Mouse (Mus musculus) stomach, postnatal 0 days (tissue): ENCODE results near the gene Calcoco1. TPM values are rescaled to one million over a fixed set of nuclear protein-coding genes. Genes with fewer than 3 reads are reported as not detected.

Source experiments
- ATAC-seq: fragments of 200-750 bp; cut with Nextera tagmentation; 2 replicates; pipeline ENCODE4 v1.8.0; 2017; ENCODE audit not compliant: low FRiP score, low TSS enrichment
- DNase-seq: peaks from one replicate; pipeline ENCODE4 v3.0.0-alpha.2; 2016; ENCODE audit warnings: low spot score
- H3K27ac ChIP-seq: fragments of 300-500 bp; sonication (generic); replicated peaks from 2 replicates; pipeline ENCODE4 v1.5.1; 2014; ENCODE audit warnings: mild to moderate bottlenecking, control low read depth
- H3K27me3 ChIP-seq: fragments of 300-500 bp; sonication (generic); 2 replicates; pipeline ENCODE4 v1.6.1; 2014; ENCODE audit warnings: low read length; ENCODE audit not compliant: control insufficient read depth, insufficient read depth
- H3K36me3 ChIP-seq: fragments of 300-500 bp; sonication (generic); 2 replicates; pipeline ENCODE4 v1.6.1; 2014; ENCODE audit warnings: low read length, mixed read lengths; ENCODE audit not compliant: control insufficient read depth, insufficient read depth
- H3K4me1 ChIP-seq: fragments of 300-500 bp; sonication (generic); replicated peaks from 2 replicates; pipeline ENCODE4 v1.6.1; 2014; ENCODE audit warnings: antibody characterized with exemption; ENCODE audit not compliant: control insufficient read depth, insufficient read depth
- H3K4me2 ChIP-seq: fragments of 300-500 bp; sonication (generic); replicated peaks from 2 replicates; pipeline ENCODE4 v1.6.1; 2014; ENCODE audit warnings: low read depth, mild to moderate bottlenecking, control low read depth, moderate library complexity
- H3K4me3 ChIP-seq: fragments of 300-500 bp; sonication (generic); 2 replicates; pipeline ENCODE4 v1.5.1; 2014; ENCODE audit warnings: low read depth, low read length, control low read depth
- H3K9ac ChIP-seq: fragments of 300-500 bp; sonication (generic); 2 replicates; pipeline ENCODE4 v1.6.1; 2014; ENCODE audit warnings: mild to moderate bottlenecking, low read length, control low read depth, mixed read lengths
- H3K9me3 ChIP-seq: fragments of 300-500 bp; sonication (generic); 2 replicates; pipeline ENCODE4 v1.6.1; 2016; ENCODE audit warnings: low read length; ENCODE audit not compliant: control insufficient read depth
- CTCF ChIP-seq: IDR thresholded peaks from 2 replicates; pipeline ENCODE4 v1.5.1; 2016; ENCODE audit warnings: antibody characterized with exemption, low read depth, mild to moderate bottlenecking, moderate library complexity
- EP300 ChIP-seq: optimal IDR thresholded peaks from 2 replicates; pipeline ENCODE3; 2016; ENCODE audit warnings: antibody characterized with exemption
- WGBS: fragments of 180-500 bp; shearing (Covaris S2); extraction: QIAGEN DNeasy Blood & Tissue Kit; methylation state at CpG from one replicate; pipeline ENCODE4 v1.1.7; 2014; 5-methylcytosine and 5-hydroxymethylcytosine counted together
- polyA plus RNA-seq: library from polyadenylated mRNA; unstranded; fragments of >200 nt; fragmentation: Nextera tagmentation; extraction: Ambion mirVana; gene quantifications from 2 replicates; pipeline ENCODE4 v1.2.1, GENCODE M21; 2015

Calcoco1 gene
- polyA plus RNA-seq, 1 experiment from 2014 or later: 25.5 TPM

DNA sequence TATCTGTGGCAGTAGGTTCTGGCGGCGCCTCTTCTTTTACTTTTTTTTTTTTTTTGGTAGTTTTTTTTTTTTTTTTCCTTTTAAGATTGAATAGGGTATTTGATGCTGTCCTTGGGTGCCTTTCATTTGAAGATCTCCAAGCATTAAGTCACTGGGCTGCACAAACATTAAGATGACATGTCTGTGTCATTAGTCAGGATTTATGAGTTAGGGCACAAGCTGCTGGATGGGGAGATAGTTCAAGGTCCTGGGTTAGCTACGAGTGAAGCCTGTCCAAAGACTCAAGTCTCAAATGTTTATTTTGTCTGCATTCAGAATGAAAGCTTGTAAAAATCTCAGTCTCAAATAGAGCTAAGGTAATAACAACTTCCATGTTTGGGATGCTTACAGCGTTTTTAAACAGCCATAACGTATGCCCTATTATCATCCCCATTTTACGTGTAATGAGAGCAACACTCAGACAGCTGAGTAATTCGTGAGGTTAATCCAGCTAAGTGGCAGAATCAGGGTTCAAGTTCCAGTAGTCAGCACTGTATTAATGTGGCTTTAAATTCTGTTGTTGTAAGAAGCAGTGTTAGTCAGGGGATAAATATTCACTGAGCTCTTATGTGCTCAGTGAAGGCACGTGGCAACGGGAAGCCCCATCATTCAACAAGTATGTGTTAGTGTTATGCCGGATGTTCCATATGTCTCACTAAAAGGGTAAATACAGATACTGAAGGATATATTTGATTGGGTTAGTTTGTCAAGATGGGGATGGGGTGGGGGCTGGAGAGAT is 1.6 kb upstream of the Calcoco1 start:
- no peak for ATAC-seq
- WGBS: 57% methylated on average over 10 of the region's 10 CpGs

DNA sequence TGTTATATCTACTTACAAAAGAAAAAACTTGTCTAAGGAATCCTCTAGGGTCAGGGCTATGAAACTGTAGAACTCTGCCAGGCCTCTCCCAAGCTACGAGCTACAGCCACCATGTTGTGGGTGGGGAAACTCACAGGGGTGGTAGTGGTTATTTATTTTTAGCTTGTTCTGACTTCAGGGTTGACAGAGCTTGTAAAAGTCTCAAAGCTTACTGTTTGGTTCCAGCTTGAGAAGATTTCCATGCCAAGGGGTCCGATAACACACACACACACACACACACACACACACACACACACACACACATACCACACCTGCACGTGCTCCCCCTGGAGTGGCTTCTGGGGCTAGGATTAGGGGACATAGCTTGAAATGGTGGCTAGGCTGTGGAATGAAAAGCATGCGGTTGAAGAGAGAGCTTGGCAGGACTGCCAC is 538 bp upstream of the Calcoco1 start:
- 37% methylated on average over 4 of the region's 4 CpGs for WGBS
- Histone ChIP-seq H3K27ac (no peak overlapping the region), H3K4me3 (peak overlapping the region; percentile 22; the same call in 1 of the 2 replicates), H3K4me2 (peak overlapping the region; percentile 52), H3K27me3 (no peaks in the 10 kb centered on the region), H3K36me3 (peaks cover 10% of the 10 kb centered on the region), H3K4me1 (0 out of 2 replicates have a peak, but pooled peaks cover 4% of the 10 kb centered on the region), H3K9me3 (no peaks in the 10 kb centered on the region), H3K9ac (no peak overlapping the region)
- DNase-seq (no peak), ATAC-seq (peak; percentile 16)
- TF ChIP-seq EP300: no peak
- TF ChIP-seq CTCF: no peak

More for the DNA sequence above, 1.6 kb upstream of the Calcoco1 start:
- TF ChIP-seq CTCF (no peak), EP300 (no peak)
- DNase-seq: no peak
- H3K4me2 ChIP-seq: no peak overlapping the region
- H3K27ac ChIP-seq: no peak overlapping the region
- H3K36me3 ChIP-seq: peaks cover 5% of the 10 kb centered on the region; the same call in 1 of the 2 replicates
- H3K9ac ChIP-seq: no peak overlapping the region
- no peaks in the 10 kb centered on the region for H3K27me3 ChIP-seq
- H3K9me3 ChIP-seq: no peaks in the 10 kb centered on the region
- no peak overlapping the region for H3K4me3 ChIP-seq
- 0 out of 2 replicates have a peak, but pooled peaks cover 4% of the 10 kb centered on the region for H3K4me1 ChIP-seq

DNA sequence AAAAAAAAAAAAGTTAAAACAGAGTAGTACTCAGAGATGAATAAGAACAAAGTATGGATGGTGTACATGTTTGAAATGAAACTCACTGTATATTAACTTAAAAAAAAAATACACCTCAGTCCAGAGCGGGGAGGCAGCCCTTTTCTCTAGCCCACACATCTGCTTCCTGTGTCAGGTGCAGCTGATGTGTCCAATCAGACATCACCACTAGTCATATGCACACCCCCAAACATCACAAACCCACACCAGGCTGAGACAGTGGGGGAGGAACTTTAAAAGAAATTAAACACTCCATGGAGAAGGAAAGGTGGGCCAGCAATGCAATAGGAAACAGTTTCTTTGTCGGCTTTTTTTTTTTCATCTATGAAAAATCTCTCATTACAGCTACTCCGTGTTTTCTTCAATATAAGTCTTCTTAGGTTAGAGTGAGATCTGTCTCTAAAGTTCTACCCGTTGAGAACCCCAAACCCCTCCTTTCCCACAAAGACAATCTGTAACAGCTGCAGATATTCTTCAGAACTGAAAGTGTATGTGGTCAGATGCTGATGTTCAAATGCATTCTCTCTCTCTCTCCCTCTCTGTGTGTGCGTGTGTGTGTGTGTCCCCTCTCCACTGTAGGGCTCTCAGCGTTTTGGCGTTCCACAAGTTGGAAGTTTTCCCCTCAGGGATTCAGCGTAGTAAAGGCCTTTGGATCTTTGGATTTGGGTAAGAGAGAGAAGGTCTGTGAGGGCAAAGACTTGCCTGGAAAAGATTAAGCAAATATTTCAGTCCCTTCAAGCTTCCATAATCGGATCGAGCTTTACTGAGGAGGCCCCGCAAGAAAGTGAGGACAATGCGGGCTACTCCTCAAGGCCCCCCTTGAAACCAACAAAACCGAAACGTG is 721 bp downstream of the Calcoco1 start:
- H3K4me1 ChIP-seq: 0 out of 2 replicates have a peak, but pooled peaks cover 4% of the 10 kb centered on the region
- ATAC-seq: no peak; the same call in 1 of the 2 replicates

DNA sequence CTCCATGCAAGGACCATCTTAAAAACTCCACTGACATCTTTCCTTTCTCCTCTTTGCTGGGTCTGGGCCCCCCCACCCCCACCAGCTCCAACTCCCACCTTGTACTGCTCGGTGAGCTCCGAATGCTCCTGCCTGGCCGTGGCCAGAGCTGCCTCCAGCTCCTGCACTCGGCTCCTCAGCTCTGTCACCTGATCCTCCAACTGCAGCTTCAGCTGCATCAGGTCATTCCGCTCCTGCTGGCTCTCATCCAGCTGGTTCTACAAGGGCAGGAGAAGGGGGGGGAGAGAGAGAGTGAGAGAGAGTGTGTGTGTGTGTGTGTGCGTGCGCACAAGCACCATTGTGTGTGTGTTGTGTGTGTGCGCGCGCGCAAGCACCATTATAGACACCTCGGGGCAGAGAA is 5.8 kb downstream of the Calcoco1 start:
- Histone ChIP-seq H3K9ac (no peak overlapping the region), H3K36me3 (peaks cover 19% of the 10 kb centered on the region)

More for the DNA sequence above, 721 bp downstream of the Calcoco1 start:
- DNase-seq: no peak
- Histone ChIP-seq H3K4me3 (peak overlapping the region; percentile 74), H3K4me2 (peak overlapping the region; percentile 53), H3K27me3 (no peaks in the 10 kb centered on the region), H3K9me3 (no peaks in the 10 kb centered on the region), H3K27ac (peak overlapping the region; percentile 8; the same call in 1 of the 2 replicates), H3K36me3 (peaks cover 10% of the 10 kb centered on the region), H3K9ac (peak overlapping the region; percentile 75)
- 15% methylated on average over 14 of the region's 14 CpGs for WGBS
- no peak for TF ChIP-seq EP300
- TF ChIP-seq CTCF: no peak

DNA sequence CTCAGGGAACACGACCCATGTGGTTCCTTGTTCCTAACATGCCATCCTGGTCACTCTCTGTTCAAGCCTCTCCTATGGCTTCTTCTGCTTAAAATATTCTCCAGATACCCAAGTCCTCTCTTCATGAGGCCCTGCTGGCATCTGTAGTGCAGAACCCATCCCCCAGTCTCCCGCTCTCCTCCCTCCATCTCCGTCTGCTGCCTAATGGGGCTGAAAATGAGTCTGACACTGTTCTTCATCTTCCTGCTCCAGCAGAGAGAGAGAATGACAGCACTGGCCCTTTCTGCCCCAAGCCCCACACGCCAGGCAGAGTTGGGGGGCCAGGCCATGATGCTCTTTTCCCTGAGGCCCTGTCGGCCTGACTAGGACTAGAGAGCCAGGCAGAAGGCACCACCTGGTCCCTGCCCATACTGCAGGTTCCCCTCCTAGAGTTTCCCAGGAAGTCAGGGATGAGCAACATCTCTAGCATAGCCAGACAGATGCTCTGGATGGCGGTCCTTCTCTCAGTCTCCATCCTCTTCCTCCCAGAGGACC is 14.2 kb downstream of the Calcoco1 start:
- no peak for DNase-seq
- Histone ChIP-seq H3K4me2 (no peak overlapping the region), H3K27me3 (no peaks in the 10 kb centered on the region; the same call in 1 of the 2 replicates), H3K4me3 (no peak overlapping the region), H3K27ac (no peak overlapping the region), H3K9ac (no peak overlapping the region), H3K36me3 (peaks cover 24% of the 10 kb centered on the region), H3K9me3 (no peaks in the 10 kb centered on the region), H3K4me1 (no peaks in the 10 kb centered on the region)
- TF ChIP-seq CTCF (no peak), EP300 (no peak)
- no peak for ATAC-seq
- WGBS: 80% methylated on average over 6 of the region's 6 CpGs

More for the DNA sequence above, 5.8 kb downstream of the Calcoco1 start:
- no peaks in the 10 kb centered on the region for H3K27me3 ChIP-seq
- H3K4me3 ChIP-seq: no peak overlapping the region
- H3K27ac ChIP-seq: no peak overlapping the region
- no peaks in the 10 kb centered on the region for H3K9me3 ChIP-seq
- 55% methylated on average over 12 of the region's 12 CpGs for WGBS
- no peak overlapping the region for H3K4me2 ChIP-seq
- no peak for TF ChIP-seq EP300
- TF ChIP-seq CTCF: no peak
- no peak for DNase-seq
- ATAC-seq: no peak
- H3K4me1 ChIP-seq: no peaks in the 10 kb centered on the region
